Mouse (Mus musculus): ENCODE data around the gene Tspan33. TPM values are rescaled to one million over a fixed set of nuclear protein-coding genes. Genes with fewer than 3 reads are reported as not detected.
A peak's percentile ranks its signal among the peaks of the same experiment; 100 is the strongest.

The Tspan33 gene
- total RNA-seq, 2 experiments from 2014 or later = 1.2 to 1.5 TPM

DNA sequence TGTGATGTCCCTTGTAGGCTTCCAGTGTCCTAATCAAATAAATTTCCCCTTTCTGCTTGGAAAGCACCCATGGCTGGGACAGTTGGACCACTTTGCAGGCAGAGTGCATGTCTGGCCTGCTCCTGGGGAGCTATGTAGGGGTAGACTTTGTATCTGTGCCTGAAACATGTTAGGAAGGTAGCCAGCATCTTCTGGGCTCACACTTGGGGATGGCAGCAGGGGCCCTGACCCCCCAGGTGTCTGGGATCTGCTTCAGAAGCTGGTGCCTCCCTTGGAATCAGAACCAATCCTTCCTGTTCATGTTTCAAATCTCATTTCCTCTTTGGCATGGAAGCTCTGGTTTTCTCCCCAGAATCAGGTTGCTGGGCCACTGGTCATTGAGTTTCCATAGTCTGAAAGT lies 3.1 kb downstream of the Tspan33 start:
- intact Hi-C loops (cut with DNase I) = no loop called here
- no peak for DNase-seq

- intact Hi-C loops (cut with DNase I) = no loop called here
- DNase-seq = no peak
These were observed 3.5 kb downstream of the Tspan33 start for GRCm38 (mm10) chr6:29697548-29697947.

DNA sequence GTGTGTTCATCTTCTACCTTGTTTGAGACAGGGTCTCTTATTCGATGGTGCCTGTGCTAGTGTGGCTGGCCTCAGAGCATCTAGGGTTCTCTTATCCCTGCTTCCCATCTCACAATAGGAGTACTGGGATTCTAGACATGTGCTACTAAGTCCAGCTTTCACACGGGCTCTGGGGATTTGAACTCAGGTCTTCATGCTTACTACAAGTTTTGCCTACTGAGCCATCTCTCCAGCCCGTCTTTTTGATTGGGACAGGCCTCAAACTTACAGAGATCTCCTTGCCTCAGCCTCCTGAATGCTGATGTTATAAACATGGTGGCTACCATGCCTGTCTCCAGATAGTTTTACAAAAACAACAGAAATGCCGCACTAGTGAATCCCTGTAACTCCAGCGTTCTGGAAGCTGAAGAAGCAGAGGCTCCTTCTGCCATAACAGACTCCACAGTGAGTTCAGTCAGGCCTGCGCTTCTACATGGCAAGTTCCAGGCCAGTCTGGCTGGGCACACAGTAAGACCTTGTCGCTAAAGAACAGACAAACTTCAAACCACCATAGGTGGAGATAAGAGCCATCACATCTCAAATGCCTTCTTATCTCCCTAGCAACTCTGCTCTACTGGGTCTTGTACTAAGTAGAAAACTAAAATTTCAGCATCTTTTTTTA lies 5.2 kb downstream of the Tspan33 start:
- DNase-seq = no peak
- intact Hi-C loops (cut with DNase I) = no loop called here

- no peak for DNase-seq
- intact Hi-C loops (cut with DNase I) = no loop called here
These were observed 7.0 kb downstream of the Tspan33 start for GRCm38 (mm10) chr6:29701051-29701450.

DNA sequence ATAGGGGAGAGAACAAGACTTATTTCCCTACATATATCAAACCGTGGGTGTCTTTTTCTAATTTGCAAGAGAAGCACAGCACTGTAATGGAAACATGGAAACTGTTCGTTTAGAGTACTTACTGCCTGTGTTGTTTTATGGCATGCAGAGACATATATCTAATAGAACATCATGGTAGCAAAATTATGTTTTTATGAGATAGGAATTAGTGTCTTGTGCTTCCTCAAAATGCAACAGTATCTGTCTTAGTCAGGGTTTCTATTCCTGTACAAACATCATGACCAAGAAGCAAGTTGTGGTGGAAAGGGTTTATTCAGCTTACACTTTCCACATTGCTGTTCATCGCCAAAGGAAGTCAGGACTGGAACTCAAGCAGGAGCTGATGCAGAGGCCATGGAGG lies 8.1 kb downstream of the Tspan33 start:
- intact Hi-C loops (cut with DNase I) = no loop called here
- no peak for DNase-seq

DNA sequence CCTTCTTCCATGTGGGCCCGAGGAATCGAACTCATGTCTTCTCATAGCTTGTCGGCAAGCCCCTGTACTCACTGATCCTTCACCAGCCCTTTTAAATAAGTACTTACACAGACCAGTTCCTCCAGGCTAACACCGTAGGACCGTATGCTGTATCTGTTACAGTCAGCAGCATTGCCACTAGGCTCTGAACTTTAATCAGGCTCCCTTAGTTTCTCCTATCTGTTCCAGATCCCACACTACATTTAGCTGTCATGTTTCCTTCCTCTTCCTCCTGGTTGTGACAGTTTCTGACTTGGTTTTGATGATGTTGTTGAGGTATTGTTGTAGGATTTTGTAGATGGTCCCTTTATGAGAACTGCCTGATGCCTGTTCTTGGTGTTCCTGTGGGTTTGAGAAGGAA lies 10.1 kb downstream of the Tspan33 start:
- no peak for DNase-seq
- intact Hi-C loops (cut with DNase I) = no loop called here

GRCm38 (mm10) chr6:29707902-29708301 lies 13.9 kb downstream of the Tspan33 start:
- intact Hi-C loops (cut with DNase I) = no loop called here
- DNase-seq = no peak

GRCm38 (mm10) chr6:29711318-29711717 lies 17.3 kb downstream of the Tspan33 start:
- intact Hi-C loops (cut with DNase I) = loop anchor here (10.0 kb wide), 1 partner anchor 373 kb away; no protein-coding TSS in a partner anchor
- DNase-seq = no peak

DNA sequence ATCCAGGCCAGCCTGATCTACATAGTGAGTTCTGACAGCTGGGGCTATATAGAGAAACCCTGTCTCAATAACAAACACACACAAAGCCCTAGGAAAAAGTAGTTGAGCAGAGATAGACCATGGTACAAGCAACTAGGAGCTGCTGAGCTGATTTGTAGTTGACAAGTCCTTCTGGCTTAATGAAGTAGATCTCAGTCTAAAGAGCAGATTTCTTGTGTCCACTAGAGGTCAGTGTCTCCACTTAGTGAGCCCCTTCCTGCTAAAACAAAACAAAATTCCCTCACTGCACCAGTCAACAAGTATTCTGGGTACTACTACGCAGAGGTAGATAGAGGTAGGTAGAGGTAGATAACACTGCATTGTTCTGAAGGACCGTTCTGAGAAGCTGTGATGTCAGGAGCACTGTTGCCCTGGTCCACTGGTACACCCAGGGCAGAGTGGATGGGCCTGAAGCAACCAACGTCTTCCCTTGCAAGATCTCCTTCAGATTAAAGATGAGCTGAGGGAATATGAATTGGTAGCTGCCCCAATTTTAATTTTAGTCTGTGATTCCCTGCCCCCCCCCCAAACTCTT lies 18.1 kb downstream of the Tspan33 start:
- DNase-seq = peak in 1 of 2 experiments; percentile 34
- intact Hi-C loops (cut with DNase I) = loop anchor here (1.0 to 10.0 kb wide), 3 partner anchors 46 to 373 kb away; no protein-coding TSS in a partner anchor

GRCm38 (mm10) chr6:29716624-29717365 lies 22.8 kb downstream of the Tspan33 start:
- intact Hi-C loops (cut with DNase I) = loop anchor here (10.0 kb wide), 1 partner anchor 368 kb away; no protein-coding TSS in a partner anchor
- DNase-seq = no peak

DNA sequence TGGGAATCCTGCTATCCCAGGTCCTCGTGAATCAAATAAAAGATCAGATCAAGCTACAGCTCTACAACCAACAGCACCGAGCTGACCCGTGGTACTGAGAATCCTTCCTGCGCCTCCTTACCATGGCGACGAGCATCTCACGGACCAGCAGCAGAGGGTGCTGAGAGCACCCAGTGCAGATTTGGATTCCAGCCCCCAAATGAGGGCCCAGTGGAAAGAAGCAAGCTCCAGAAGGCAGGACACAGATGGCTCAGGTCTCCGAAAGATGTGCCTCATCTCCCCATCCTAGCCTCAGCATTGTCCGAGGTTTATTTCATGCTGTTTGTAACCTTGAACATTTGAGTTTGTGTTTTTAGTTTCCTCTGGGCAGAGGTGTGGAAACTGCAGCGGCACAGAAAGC lies 23.5 kb downstream of the Tspan33 start:
- intact Hi-C loops (cut with DNase I) = loop anchor here (10.0 kb wide), 1 partner anchor 367 kb away; no protein-coding TSS in a partner anchor

DNA sequence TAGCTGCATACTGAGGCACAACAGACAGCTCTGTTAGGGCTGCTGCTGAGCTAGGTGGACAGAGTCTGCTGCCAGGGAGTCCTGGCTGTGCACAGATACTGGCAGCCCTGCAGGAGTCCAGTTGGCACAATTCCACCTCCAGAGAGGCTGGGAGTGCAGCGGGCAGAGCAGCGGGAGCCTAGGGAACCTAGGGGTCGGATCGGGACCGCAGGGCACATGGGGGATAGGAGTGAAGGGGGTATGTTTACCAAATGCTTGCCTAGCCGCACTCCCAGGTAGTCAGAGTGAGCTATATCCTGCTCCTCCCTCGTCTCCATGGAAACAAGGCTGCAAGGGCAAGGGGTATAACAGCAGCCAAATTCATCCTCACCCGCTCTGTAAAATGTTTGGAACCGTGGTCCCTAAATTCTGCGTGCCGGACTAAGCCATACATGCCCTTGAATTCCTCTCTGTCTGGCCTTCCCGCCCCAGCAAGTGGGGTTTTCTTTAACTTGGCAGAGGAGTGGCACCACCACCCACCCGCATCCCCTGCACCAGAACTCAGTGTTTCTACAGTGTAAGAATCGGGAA lies 24.0 kb downstream of the Tspan33 start:
- peak; percentile 30 to 33 for DNase-seq
- intact Hi-C loops (cut with DNase I) = loop anchor here (10.0 kb wide), 1 partner anchor 367 kb away; no protein-coding TSS in a partner anchor

More for the DNA sequence above, 23.5 kb downstream of the Tspan33 start:
- DNase-seq = no peak

GRCm38 (mm10) chr6:29718894-29719329 lies 24.9 kb downstream of the Tspan33 start:
- intact Hi-C loops (cut with DNase I) = loop anchor here (10.0 kb wide), 1 partner anchor 366 kb away; no protein-coding TSS in a partner anchor
- DNase-seq = peak; percentile 51 to 62

DNA sequence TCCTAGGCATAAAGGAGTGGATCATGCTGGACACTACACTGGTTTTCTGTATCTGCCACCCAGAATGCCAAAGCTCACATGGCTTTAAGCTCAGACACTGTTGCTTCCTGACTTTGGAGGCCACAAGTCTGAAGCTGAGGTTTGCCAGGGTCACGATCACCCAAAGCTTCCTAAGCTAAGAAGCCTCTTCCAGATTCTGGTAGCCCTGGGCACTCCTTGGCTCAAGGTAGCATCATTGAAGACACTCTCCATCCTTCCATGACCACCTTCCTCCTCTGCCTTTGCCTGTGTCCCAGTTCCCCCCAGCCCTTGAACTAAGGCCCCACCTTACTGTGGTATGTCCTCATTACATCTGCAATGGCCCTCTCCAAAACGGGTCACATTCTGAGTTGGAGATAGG lies 27.9 kb downstream of the Tspan33 start:
- intact Hi-C loops (cut with DNase I) = no loop called here
- no peak for DNase-seq

GRCm38 (mm10) chr6:29726576-29727200 lies 32.7 kb downstream of the Tspan33 start:
- intact Hi-C loops (cut with DNase I) = no loop called here

DNA sequence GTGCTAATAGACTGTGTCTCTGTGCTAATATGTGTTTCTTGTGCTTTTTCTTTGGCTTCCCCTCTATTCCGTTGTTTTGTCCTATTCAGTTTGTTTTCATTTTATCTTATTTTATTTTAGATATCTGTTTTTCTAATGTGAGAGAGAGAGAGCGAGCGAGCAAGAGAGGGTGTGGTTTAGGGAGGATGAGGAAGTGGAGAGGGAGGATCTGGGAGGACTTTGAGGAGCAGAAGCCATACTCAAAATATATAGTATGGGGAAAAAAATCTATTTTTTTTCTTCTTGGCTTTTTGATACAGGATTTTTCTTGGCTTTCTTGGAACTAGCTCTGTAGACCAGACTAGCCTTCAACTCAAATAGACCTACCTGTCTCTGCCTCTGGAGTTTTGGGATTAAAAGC lies 34.0 kb downstream of the Tspan33 start:
- intact Hi-C loops (cut with DNase I) = no loop called here
- no peak for DNase-seq

More at GRCm38 (mm10) chr6:29726576-29727200, 32.7 kb downstream of the Tspan33 start:
- DNase-seq = no peak

DNA sequence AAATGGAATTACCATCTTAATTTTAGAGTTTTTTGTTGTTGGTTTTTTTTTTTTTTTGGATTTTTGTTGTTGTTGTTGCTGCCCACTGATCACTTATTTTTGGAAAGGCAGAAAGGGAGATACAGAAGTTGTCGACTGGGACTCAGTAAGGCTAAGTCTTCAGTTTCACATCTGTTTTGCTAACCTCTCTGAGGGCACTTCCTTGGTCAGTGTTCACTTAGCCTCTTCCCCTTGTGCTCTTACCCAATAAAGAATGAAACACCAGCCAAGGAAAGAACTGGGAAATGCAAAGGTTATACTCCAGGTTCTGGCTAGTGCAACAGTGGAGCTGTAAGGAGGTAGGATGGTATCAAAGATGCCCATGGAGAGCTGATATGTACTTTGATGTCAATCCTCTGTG lies 35.5 kb downstream of the Tspan33 start:
- intact Hi-C loops (cut with DNase I) = no loop called here
- DNase-seq = no peak

GRCm38 (mm10) chr6:29735336-29735688 lies 41.3 kb downstream of the Tspan33 start, which contains the start of gene Smo:
Smo (plus strand) TSS chr6:29735503.
- DNase-seq = peak; percentile 78 to 80
- intact Hi-C loops (cut with DNase I) = loop anchor here (2.0 kb wide), 1 partner anchor 33 kb away; the partner anchor contains the start of gene Ahcyl2

- peak; percentile 55 to 72 for DNase-seq
- intact Hi-C loops (cut with DNase I) = loop anchor here (2.0 kb wide), 1 partner anchor 33 kb away; the partner anchor contains the start of gene Ahcyl2
These were observed 41.8 kb downstream of the Tspan33 start for GRCm38 (mm10) chr6:29735689-29736451.
